Mouse (Mus musculus) embryo, embryonic 11 days (tissue): ENCODE results near the gene Nmnat3.

Experiments used
- DNase-seq: peaks from one replicate; pipeline ENCODE4 v3.0.0-alpha.2; 2015

The Nmnat3 gene

DNA sequence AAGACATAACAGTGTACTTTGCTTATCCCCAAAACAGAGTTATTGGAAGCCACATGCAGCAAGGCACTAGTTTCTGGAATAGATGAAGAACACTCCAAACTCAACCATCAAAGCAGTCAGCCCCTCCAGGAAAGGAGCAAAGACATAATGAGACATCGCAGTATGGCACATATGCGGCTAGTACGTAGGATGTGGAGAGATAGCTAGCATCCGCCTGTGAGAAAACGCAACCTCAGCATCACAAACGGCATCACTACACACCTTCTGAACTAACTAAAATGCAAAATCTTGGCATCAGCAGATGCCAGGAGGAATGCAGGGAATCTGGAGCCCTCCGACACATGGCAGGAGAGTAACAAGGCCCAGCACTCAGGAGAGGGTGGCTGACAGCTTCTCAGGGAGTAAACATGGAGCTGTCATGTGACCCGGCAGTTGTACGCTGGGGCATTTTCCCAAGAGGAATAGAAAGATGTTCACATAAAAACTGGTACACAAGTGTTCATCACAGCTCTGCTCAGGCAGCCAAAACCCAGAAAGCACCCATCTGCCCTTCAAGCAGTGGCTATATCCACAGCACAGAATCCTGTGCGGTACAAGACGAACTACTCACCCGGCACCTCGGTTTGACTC, 80.2 kb downstream of the Nmnat3 start:
- no peak for DNase-seq

DNA sequence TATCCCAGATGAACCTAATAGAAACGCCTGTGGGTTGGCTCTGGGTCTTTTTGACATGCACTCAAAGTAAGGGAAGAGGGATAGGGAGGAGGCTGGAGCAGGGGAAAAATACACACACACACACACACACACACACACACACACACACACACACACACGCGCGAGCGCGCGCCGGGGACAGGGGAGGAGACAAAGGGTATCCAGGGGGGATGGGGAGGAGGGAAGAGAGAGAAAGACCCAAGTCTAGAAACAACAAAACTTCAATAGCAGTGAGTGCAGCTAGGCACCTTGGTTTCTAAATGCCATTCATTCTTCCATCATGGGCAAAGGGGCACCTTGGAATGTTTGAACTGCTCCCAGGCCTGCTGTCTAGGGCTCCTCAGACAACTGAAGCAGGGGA, 82.5 kb downstream of the Nmnat3 start:
- no peak for DNase-seq

DNA sequence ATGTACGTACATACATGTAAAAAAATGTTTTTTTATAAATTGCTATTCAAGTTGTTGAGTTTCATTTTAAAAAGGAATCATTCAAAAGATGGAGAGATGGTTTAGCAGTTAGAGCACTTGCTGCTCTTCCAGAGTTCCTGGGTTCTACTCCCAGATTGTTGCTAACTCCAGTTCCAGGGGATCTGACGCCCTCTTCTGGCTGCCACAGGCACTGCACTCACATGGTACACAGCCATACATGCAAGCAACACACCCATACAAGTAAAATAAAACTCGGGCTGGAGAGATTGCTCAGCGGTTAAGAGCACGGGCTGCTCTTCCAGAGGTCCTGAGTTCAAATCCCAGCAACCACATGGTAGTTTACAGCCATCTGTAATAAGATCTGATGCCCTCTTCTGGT, 86.1 kb downstream of the Nmnat3 start:
- no peak for DNase-seq

DNA sequence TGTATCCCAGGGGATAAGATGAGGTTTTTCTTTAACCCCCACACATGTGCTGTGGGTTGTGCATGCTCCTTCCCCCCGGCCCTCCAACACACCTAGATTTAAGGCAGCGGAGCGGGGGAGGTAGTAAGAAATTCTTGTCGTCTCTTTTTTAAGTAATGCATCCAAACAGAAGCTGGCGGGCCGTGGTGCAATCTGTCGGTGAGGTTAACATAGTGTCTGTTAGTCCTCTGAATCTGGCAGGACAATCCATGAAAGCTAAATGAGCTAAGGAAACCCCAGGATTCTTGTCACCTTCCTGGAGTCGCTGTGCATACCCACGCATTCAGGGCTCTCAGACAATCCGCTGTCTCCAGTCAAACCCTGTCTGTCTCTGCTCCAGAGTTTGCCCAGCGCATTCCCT, 87.7 kb downstream of the Nmnat3 start:
- DNase-seq: no peak

DNA sequence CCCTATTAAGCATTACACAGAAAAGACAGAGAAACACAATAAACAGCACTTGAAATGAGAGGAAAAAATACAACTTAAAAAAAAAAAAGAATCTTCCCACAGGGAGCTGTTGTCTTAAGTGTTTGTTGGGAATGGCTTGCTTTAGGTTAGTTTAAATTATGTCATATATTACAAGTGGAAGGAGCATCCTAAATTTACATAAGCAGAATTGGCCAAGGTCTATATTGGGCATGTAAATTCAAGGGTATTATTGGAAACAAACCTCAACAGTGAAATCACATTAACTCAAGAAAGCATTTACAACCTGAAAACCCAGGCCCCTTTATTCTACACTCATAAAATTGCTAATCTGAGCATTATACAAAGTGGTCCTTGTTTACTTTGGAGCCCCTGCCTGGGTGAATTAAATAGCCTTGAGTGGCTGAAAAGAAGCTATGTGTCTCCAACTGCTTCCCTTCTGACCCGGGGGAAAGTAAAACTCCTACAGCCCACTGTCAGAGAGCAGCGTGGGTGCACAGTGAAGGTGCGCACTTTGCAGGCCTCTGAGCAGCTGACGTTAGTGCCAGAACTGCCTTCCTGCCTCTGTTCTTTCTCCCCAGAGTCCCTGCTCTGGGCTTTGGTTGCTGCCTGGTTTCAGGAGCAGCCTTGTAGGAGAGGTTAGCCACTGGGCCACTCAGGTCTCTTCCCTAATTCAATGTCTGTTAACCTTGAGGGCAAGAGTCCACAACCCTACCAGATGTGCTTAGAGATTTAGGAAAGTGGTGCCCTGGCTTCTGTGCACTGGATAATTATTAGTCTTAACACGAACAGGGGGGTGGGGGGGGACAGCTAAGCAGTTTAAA, 88.3 kb downstream of the Nmnat3 start:
- peak; percentile 14 for DNase-seq

DNA sequence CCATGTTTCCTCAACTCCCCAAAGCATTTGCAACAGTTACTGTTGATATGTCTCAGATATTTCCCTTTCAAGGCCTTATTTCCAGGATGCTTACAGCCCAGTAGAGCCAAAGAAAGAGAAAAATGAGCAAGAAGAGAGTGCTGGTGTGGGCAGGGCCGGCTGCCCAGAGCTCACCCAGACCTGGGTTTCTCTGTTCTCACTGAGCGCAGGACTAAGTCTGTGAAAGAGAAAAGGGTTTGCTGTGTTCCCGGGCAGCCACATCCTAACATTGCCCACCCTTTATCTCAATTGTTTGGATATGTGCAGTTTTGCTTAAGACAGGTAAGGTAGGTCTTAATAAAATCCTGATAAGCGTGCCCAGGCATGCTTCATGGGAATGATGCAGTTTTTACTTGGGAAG, 92.5 kb downstream of the Nmnat3 start:
- no peak for DNase-seq

DNA sequence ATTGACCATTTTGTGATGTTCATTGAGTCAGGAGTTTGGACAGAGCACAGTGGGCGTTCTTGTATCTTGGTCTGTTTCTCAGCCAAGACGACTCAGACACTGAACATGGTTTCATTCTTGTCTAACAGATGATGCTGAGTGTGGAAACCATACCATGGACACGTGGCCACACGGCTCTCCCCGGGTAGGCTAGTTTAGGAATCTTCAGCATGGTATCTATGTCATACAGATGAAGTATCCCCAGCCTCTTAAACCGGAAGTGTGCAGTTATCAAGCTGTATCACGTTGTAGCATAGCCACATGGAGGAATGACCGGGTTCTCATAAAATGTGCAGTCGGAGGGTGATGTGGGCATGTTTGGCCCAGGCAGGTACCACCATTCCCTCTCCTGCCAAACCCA, 93.4 kb downstream of the Nmnat3 start:
- no peak for DNase-seq

DNA sequence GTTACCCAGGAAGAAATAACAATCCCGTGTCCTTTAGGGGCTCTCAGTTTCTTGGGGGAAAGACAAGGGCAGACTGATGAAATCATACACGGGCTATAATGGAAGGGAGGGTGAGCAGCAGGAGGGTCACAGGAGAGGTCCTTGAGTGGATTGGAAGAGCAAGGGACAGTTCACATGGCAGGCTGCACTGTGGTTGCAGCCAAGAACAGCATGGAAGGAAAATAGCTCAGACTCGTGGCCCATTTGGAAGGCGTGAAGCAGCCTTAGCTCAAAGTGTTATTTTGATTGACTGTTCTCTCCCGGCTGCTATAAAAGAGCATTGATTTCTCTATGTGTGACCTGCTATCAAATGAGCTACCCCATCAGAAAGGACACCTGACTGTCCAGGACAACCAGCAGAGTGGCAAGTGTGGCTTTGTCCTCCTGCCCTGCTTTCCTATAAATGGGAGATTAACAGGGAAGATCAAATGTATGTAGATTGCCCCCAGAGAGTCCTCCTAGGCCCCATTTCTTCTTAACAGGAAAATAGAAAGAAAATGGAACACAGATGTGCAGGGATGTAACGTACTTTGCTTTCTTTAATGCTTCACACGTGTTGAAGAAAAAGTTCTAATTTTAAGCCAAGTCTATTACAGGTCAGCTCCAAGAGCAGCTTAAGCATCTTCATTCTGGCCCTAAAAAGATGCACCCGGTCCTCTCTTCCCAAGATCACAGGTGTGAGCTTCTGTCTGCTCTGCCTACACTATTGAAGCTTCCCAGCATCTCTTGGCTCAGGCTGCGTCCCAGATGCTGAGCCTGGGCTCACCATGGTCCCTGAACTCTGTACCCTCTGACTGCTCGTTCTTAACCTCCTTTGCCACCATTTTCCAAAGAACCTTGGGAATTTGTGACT, 100.8 kb downstream of the Nmnat3 start:
- peak; percentile 17 for DNase-seq

DNA sequence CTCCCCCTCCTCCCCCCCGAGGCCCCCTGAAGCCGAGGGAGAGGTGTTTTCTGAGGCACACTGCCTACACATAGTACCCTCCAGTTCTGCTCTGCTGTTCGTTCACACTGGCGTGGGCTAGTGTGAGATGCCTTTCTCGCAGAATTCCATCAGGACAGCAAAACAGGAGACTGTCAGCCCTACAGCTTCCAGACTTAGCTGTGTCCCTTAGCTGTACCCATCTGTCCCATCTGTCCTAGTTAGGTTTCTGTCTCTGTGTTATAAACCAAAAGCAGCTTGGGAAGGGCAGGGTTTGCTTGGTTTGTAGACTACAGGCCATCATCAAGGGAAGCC, 101.4 kb downstream of the Nmnat3 start:
- no peak for DNase-seq

DNA sequence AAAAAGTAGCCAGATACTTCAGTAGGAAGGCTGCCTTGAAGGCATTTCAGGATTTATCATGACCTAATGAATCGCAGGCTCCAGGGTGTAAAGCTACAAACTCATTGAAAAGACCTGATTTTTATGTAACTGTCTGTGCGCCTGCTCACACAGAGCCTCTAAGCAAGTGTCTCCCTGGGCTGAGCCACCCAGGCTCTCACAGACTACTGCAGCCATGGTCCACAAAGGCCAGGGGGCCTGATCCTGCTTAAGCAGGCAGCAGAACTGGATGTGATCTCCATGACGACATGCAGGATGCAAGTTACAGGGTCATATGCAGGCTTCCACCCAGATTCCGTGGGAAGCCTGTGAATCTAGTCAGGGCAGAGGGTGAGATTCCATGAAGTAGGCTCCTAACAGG, 106.3 kb downstream of the Nmnat3 start:
- DNase-seq: no peak

DNA sequence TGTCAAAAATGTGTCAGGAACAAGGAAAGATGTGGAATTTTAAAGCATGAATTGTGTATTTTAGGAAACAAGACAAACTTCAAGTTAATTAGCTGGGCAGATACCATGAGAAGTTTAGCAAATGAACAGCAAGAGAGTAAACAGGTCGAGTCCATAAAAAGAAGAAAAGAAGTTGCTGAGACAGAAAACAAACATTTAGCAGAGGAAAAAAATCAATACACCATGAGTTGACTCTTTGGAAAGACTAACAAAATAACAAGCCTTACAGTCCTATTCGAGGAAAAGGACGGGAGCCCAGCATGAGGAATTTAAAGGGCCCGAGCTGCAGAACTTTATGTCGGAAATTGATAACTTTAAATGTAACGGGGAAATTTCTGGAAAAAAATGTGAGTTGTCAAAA, 110.0 kb downstream of the Nmnat3 start:
- no peak for DNase-seq

DNA sequence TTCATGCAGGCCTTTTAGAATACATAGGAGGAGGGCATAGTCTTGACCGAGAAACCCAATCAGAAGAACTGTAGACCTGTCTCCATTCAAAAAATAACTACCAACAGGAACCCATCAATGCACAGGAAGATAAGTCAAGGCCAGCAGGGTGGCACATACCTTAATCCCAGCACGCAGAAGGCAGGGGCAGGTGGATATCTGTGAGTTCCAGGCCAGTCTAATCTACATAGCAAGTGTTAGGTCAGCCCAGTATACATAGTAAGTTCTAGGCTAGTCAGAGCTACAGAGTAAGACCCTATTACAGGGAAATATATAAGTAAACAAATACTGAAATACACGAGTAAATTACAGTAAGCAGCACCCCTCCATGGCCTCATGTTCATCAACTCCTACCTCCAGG, 110.6 kb downstream of the Nmnat3 start:
- DNase-seq: no peak

DNA sequence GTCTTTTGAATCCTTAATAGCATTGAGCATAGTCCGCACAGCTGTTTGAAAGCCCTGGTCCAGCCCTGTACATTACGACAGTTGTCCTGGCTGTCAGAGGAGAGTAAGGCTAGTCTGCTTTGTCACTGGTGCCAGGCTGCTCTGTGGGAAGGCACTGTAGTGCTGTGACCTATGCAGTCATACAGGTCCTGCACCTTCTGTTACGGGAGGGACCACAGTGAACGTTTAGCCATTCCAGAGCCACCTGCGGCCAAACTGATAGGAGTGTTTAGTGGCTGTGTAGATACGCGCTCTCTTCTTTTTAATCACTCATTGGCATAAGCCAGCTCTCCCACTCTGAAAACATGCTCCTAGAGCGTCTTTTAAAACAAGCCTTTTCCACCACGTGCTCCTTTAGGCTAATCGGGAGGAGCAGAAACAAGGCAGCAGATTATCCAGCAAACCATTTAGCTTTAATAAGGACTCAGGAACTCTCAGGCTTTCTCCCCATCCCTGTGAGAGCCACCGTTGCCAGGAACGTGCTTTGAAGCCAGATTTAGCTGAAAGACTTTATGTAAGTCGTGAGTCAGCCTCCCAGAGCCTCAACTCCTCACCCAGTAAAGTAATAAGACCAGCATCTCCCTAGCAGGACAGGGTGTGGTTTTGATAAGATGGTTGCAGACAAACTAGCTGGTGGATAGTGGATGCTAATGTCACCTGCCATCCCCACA, 113.1 kb downstream of the Nmnat3 start:
- DNase-seq: no peak

DNA sequence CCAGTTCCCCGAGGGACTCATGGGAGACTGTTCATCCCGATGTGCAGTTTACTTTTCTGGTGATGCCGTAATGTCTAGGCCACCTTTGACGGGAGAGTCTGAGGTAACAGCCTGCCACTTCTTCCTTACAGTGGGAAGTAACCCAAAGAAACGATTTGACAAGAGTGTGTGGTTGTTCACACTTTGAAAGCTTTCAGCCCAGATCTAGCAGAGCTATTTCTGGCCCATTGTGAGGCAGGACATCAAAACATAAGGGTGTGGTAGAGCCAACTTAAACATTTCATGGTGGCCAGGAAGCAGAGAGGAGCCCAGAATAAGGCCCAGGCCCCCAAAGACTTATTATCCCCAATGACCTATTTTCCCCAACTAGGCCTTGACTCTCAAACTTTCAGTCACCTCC, 114.4 kb downstream of the Nmnat3 start:
- no peak for DNase-seq

DNA sequence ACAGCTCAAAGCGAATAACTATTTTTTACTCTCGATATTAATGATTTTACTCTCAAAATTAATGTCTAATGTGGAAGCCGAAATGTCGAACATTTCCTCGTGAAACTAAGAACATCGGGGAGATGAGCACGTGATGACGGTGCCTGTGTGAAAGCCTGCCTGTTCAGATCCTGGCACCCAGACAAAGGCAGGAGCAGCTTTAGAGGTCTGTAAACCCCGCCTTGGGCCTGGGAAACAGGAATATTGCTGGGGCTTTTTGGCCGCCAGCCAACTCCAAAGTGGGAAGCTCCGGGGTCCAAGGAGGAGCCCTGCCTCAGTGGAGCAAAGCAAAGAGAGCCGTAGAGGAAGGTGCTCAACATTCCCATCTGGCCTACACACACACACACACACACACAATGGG, 120.5 kb downstream of the Nmnat3 start:
- DNase-seq: no peak

DNA sequence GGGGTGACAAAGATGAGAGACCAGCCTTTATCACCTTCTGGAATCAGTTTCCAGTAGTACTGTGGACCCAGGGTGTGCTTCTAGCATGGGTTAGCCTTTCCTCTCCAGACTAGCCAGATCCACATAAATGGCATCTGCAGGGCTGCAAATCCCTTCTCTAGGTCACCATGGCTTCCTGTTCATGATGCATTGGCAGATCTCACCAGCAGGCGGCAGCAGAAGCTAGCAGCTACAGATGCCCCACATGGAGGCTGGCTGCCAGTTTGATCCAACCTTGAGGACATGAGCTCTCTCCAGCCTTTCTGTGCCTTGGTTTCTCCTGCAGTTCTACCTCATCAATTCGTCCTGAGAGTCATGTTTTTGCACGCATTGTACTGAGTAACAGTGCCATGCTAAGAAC, 121.9 kb downstream of the Nmnat3 start:
- peak; percentile 81 for DNase-seq

DNA sequence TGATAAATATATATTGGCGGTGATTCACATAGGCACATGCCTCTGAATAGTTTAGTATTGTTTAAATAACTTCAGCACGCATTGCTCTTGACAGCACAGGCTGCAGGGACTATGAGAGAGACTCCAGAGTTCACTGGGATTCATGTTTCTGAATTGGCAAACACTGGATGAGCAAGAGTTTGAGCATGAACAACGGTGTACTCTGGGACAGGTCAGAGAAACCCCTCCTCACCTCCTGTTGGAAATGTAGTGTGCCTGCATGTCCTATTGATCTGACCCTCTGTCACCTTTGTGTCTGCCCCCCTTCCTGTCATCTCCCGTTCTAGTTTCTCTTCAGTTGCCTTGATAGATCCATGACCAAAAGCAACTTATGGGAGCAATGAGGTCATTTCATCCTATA, 128.2 kb downstream of the Nmnat3 start:
- no peak for DNase-seq

DNA sequence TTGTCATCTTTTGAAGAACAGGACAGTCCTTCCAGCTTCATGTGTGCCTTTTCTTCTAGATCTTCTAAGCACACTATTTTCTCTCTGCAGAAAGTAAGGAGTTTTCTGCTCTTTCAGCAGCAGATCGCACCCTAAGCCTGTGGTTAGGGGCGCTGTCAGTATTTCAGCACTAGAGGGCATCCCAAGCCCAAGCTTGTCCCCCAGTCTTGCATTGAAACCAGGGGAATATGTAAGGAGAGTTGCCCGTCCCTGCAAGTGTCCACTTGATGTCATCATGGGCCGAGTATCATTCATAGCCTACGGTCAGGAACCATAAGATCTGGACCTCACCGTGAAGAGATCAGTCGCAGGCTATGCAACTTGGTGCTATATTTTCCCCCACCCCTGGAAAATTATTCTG, 130.7 kb downstream of the Nmnat3 start:
- peak; percentile 70 for DNase-seq

DNA sequence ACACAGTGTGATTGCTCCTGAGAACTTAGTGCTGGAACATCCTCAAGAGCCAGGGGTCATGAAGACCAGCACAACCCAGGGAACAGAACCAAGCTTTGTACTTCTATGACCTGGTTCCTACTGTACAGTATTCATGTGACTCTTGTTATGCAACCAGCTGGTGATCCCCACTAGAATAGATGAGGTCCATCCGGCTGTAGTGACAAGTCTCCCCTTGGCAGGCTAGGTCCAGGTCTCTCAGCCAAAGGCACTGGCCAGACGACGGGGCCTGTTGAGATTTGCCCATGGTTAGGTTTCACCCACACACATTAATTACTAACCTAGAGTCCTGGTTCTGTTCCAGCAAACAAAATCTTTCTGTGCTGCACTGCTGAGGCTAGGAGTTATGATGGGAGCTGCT, 131.1 kb downstream of the Nmnat3 start:
- DNase-seq: no peak

DNA sequence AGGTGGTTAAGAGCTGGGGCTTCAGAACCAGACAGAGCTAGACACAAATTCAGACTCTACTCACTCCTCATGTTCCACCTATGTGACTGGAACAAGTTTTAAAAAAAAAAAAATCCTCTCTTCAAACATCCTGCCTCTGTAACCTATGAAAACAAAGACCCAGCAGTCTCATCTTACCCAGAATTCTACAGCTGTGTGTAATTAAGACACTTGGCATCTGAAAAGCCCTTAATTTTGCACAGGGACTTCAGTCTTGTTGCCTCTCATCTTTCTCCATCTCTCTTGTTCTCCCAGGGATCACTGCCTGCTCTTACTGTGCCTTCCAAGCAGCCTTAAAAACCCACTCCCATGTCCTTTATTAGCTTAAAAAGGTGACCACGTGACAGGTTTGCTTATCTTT, 133.4 kb downstream of the Nmnat3 start:
- no peak for DNase-seq

DNA sequence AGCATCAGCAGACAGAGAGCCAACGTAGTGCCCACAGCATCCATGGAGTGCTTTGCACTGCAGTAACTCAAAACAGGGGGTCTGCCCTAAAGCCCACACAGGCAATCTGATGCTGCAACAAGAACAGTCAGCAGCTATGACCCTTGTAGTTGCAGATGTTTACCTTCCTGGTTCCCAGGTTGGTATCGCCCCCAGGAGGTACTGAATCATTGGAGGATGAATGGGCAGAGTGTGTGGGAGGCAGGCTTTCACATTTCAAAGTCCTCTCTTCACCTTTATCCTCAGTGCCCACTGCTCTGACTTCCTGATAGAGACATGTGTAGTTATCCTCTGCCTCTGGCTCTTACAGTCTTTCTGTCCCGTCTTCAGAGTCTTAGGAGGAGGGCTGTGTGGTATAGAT, 134.7 kb downstream of the Nmnat3 start:
- DNase-seq: no peak

DNA sequence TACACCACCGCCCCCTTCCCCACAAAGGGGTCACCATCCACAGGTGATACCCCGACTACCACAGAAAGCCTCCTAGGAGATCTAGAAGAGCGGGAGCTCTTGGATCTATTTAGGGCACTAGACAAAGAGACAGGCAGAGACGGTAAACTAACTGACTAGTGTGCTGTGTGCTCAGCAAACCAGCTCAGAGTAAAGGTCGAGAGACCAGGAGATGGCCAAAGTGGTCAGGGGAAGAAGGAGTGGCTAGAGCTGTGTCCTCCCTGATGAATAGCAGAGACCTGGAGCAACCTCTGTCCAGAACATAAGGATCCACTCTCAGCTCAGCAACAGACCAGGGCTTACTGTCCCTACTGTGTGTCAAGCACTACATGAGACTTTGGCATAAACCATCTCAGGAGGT, 135.4 kb downstream of the Nmnat3 start, which contains the start of gene Rbp1:
Gene Rbp1, plus strand, starts transcription at position 306 of the 400 bp plus-strand sequence.
- DNase-seq: no peak

DNA sequence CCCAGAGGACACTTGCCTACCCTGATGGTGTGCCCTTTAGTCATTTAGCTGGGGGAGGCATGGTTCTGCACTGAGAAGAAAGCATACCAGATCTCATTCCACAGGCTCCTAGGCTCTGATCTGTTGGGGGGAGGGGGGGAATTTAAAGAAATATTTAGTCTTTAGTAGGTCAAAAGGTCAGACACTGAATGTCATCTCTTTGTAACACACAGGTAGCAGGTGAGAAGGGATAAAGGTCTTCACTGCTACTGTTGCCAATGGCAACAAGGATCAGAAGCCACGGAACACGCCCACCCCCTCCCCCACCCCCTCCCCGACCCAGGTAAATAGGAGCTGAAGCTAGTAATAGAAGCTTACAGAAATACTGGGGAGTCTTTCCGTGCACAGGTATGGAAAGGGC, 136.5 kb downstream of the Nmnat3 start:
- no peak for DNase-seq
